Mouse (Mus musculus) embryonic facial prominence, embryonic 14.5 days (tissue): ENCODE data around the gene Gm42420. TPM values are rescaled to one million over a fixed set of nuclear protein-coding genes. Genes with fewer than 3 reads are reported as not detected.

ENCODE experiments used
- ATAC-seq: fragments of 200-750 bp; cut with Nextera tagmentation; 2 replicates; pipeline ENCODE4 v1.8.0; 2017; ENCODE audit warnings: low read depth, moderate number of reproducible peaks, moderate TSS enrichment
- DNase-seq: peaks from one replicate; pipeline ENCODE4 v3.0.0-alpha.2; 2015; ENCODE audit warnings: low spot score
- H3K27ac ChIP-seq: fragments of 300-500 bp; sonication (generic); replicated peaks from 2 replicates; pipeline ENCODE4 v1.5.1; 2014; ENCODE audit warnings: low read depth, mild to moderate bottlenecking, low read length, moderate library complexity
- H3K27me3 ChIP-seq: fragments of 300-500 bp; sonication (generic); replicated peaks from 2 replicates; pipeline ENCODE4 v1.6.1; 2014; ENCODE audit warnings: low read length; ENCODE audit not compliant: control insufficient read depth, insufficient read depth
- H3K36me3 ChIP-seq: fragments of 300-500 bp; sonication (generic); 2 replicates; pipeline ENCODE4 v1.6.1; 2014; ENCODE audit warnings: low read length, mixed read lengths; ENCODE audit not compliant: control insufficient read depth, insufficient read depth
- H3K4me1 ChIP-seq: fragments of 300-500 bp; sonication (generic); 2 replicates; pipeline ENCODE4 v1.6.1; 2014; ENCODE audit warnings: antibody characterized with exemption, low read length; ENCODE audit not compliant: control insufficient read depth, insufficient read depth
- H3K4me2 ChIP-seq: fragments of 300-500 bp; sonication (generic); 2 replicates; pipeline ENCODE4 v1.6.1; 2014; ENCODE audit warnings: low read depth, mild to moderate bottlenecking, low read length, moderate library complexity, mixed read lengths
- H3K4me3 ChIP-seq: fragments of 300-500 bp; sonication (generic); 2 replicates; pipeline ENCODE4 v1.5.1; 2014; ENCODE audit warnings: low read depth, mild to moderate bottlenecking, low read length
- H3K9ac ChIP-seq: fragments of 300-500 bp; sonication (generic); 2 replicates; pipeline ENCODE4 v1.6.1; 2014; ENCODE audit warnings: low read depth, mild to moderate bottlenecking, low read length, moderate library complexity, mixed read lengths
- H3K9me3 ChIP-seq: fragments of 300-500 bp; sonication (generic); 2 replicates; pipeline ENCODE4 v1.6.1; 2016; ENCODE audit warnings: low read length; ENCODE audit not compliant: control insufficient read depth
- WGBS: fragments of 180-500 bp; shearing (Covaris S2); extraction: QIAGEN DNeasy Blood & Tissue Kit; methylation state at CpG from one replicate; pipeline ENCODE4 v1.1.7; 2014; 5-methylcytosine and 5-hydroxymethylcytosine counted together
- polyA plus RNA-seq: library from polyadenylated mRNA; unstranded; fragments of >200 nt; fragmentation: Nextera tagmentation; extraction: Ambion mirVana; gene quantifications from 2 replicates; pipeline ENCODE4 v1.2.1, GENCODE M21; 2014

Gene Gm42420
- polyA plus RNA-seq, 1 experiment from 2014 or later = not detected

GRCm38 (mm10) chr6:39545474-39545873 is 40.1 kb upstream of the Gm42420 start:
- Histone ChIP-seq H3K4me2 (no peak overlapping the region), H3K9ac (no peak overlapping the region), H3K27me3 (no peaks in the 10 kb centered on the region), H3K4me3 (no peak overlapping the region), H3K27ac (0 out of 2 replicates have a peak overlapping the region, but pooled peaks have one; percentile 18), H3K9me3 (no peaks in the 10 kb centered on the region), H3K36me3 (no peaks in the 10 kb centered on the region), H3K4me1 (peaks cover 31% of the 10 kb centered on the region)
- DNase-seq (no peak), ATAC-seq (no peak)
- 88% methylated on average over 7 of the region's 7 CpGs for WGBS

GRCm38 (mm10) chr6:39548030-39548429 is 37.5 kb upstream of the Gm42420 start:
- Histone ChIP-seq H3K4me3 (no peak overlapping the region), H3K9me3 (no peaks in the 10 kb centered on the region), H3K4me2 (no peak overlapping the region), H3K27ac (no peak overlapping the region), H3K27me3 (no peaks in the 10 kb centered on the region), H3K4me1 (peaks cover 21% of the 10 kb centered on the region), H3K36me3 (no peaks in the 10 kb centered on the region), H3K9ac (no peak overlapping the region)
- no peak for DNase-seq
- no peak for ATAC-seq
- WGBS = 74% methylated on average over 5 of the region's 5 CpGs

- Histone ChIP-seq H3K9me3 (no peaks in the 10 kb centered on the region), H3K4me2 (no peak overlapping the region), H3K36me3 (no peaks in the 10 kb centered on the region), H3K4me1 (peaks cover 13% of the 10 kb centered on the region), H3K27ac (no peak overlapping the region), H3K9ac (no peak overlapping the region), H3K27me3 (no peaks in the 10 kb centered on the region), H3K4me3 (no peak overlapping the region)
- DNase-seq = no peak
- 56% methylated on average over 8 of the region's 8 CpGs for WGBS
- ATAC-seq = no peak
Observed at GRCm38 (mm10) chr6:39551981-39552636, 33.4 kb upstream of the Gm42420 start.

- H3K4me3 ChIP-seq = peak overlapping the region; percentile 89; the same call in 1 of the 2 replicates
- H3K27ac ChIP-seq = no peak overlapping the region
- H3K4me2 ChIP-seq = peak overlapping the region; percentile 67
- H3K27me3 ChIP-seq = no peaks in the 10 kb centered on the region
- 65% methylated on average over 11 of the region's 12 CpGs for WGBS
- peaks cover 23% of the 10 kb centered on the region for H3K4me1 ChIP-seq
- no peaks in the 10 kb centered on the region for H3K9me3 ChIP-seq
- ATAC-seq = no peak
- H3K36me3 ChIP-seq = no peaks in the 10 kb centered on the region
- no peak for DNase-seq
- H3K9ac ChIP-seq = no peak overlapping the region
Observed at GRCm38 (mm10) chr6:39554888-39555647, 30.5 kb upstream of the Gm42420 start.

GRCm38 (mm10) chr6:39555648-39555945 is 30.0 kb upstream of the Gm42420 start:
- WGBS = 74% methylated on average over 2 of the region's 2 CpGs
- H3K4me2 ChIP-seq = peak overlapping the region; percentile 67

GRCm38 (mm10) chr6:39556900-39557659 is 28.5 kb upstream of the Gm42420 start:
- H3K4me1 ChIP-seq = peaks cover 23% of the 10 kb centered on the region
- DNase-seq = peak; percentile 55
- under 1% methylated on average over 21 of the region's 54 CpGs for WGBS

More at GRCm38 (mm10) chr6:39555648-39555945, 30.0 kb upstream of the Gm42420 start:
- no peaks in the 10 kb centered on the region for H3K27me3 ChIP-seq
- H3K4me3 ChIP-seq = peak overlapping the region; percentile 89; the same call in 1 of the 2 replicates
- H3K36me3 ChIP-seq = no peaks in the 10 kb centered on the region
- no peak overlapping the region for H3K27ac ChIP-seq
- no peak for ATAC-seq
- H3K9ac ChIP-seq = no peak overlapping the region
- no peak for DNase-seq
- peaks cover 23% of the 10 kb centered on the region for H3K4me1 ChIP-seq
- no peaks in the 10 kb centered on the region for H3K9me3 ChIP-seq

GRCm38 (mm10) chr6:39557723-39558261 is 27.8 kb upstream of the Gm42420 start, which contains the start of gene Dennd2a:
TSS of gene Dennd2a (minus strand) at chr6:39557867.
- Histone ChIP-seq H3K4me2 (peak within 1 kb of the TSS; percentile 67), H3K36me3 (no peaks in the 10 kb centered on the region), H3K27me3 (no peaks in the 10 kb centered on the region), H3K9ac (peak within 1 kb of the TSS; percentile 96), H3K4me1 (peaks cover 23% of the 10 kb centered on the region), H3K27ac (peak within 1 kb of the TSS; percentile 94), H3K9me3 (no peaks in the 10 kb centered on the region), H3K4me3 (peak within 1 kb of the TSS; percentile 89)
- ATAC-seq = peak; percentile 95
- whole genome bisulfite sequencing = under 1% methylated on average over 26 of the region's 50 CpGs
- peak; percentile 96 for DNase-seq

More at GRCm38 (mm10) chr6:39556900-39557659, 28.5 kb upstream of the Gm42420 start:
- no peaks in the 10 kb centered on the region for H3K36me3 ChIP-seq
- H3K27ac ChIP-seq = peak overlapping the region; percentile 94
- peak; percentile 73 for ATAC-seq
- no peaks in the 10 kb centered on the region for H3K27me3 ChIP-seq
- no peaks in the 10 kb centered on the region for H3K9me3 ChIP-seq
- peak overlapping the region; percentile 96 for H3K9ac ChIP-seq
- H3K4me2 ChIP-seq = peak overlapping the region; percentile 67
- H3K4me3 ChIP-seq = peak overlapping the region; percentile 89

- H3K9ac ChIP-seq = no peak overlapping the region
- no peak overlapping the region for H3K4me2 ChIP-seq
- DNase-seq = peak; percentile 25
- H3K4me3 ChIP-seq = no peak overlapping the region
- peaks cover 23% of the 10 kb centered on the region for H3K4me1 ChIP-seq
- no peaks in the 10 kb centered on the region for H3K36me3 ChIP-seq
- WGBS = 47% methylated on average over 6 of the region's 6 CpGs
- ATAC-seq = no peak
- H3K27me3 ChIP-seq = no peaks in the 10 kb centered on the region
- no peak overlapping the region for H3K27ac ChIP-seq
- H3K9me3 ChIP-seq = no peaks in the 10 kb centered on the region
Observed at GRCm38 (mm10) chr6:39559276-39559939, 26.1 kb upstream of the Gm42420 start.
